Mouse (Mus musculus) telencephalon, adult 2 months (tissue): Measurements from ENCODE around the gene Barx2.

ENCODE experiments used
- DNase-seq: peaks from one replicate; pipeline ENCODE4 v3.0.0-alpha.2; 2011; ENCODE audit warnings: low read depth, low spot score

Barx2 gene

GRCm38 (mm10) chr9:31808753-31809152, 104.5 kb downstream of the Barx2 start:
- DNase-seq = no peak

GRCm38 (mm10) chr9:31802641-31803040, 110.6 kb downstream of the Barx2 start:
- DNase-seq = no peak
